Mouse (Mus musculus) T-helper 17 cell (primary cell): Measurements from ENCODE around the gene Kifap3.

ENCODE experiments used
- in situ Hi-C, 2 experiments: fragments of 300-600 bp; cut with MboI, MseI; formaldehyde crosslinking; loops; 1 replicate in 1 of 2; 2 replicates in 1 of 2; pipeline ENCODE4 v1.15.1; 2025; ENCODE audit warnings: high pct_unique_total_duplicates in 2 of 2

The Kifap3 gene

GRCm38 (mm10) chr1:163958036-163958435, 178.7 kb downstream of the Kifap3 start:
- in situ Hi-C loops: no loop called here

GRCm38 (mm10) chr1:163964008-163964689, 184.8 kb downstream of the Kifap3 start:
- in situ Hi-C loops: no loop called here
